Mouse (Mus musculus): ENCODE results near the gene Eif2b3. TPM values are rescaled to one million over a fixed set of nuclear protein-coding genes. Genes with fewer than 3 reads are reported as not detected.

Gene Eif2b3
- polyA plus RNA-seq, 2 experiments = 30.0 to 45.0 TPM

DNA sequence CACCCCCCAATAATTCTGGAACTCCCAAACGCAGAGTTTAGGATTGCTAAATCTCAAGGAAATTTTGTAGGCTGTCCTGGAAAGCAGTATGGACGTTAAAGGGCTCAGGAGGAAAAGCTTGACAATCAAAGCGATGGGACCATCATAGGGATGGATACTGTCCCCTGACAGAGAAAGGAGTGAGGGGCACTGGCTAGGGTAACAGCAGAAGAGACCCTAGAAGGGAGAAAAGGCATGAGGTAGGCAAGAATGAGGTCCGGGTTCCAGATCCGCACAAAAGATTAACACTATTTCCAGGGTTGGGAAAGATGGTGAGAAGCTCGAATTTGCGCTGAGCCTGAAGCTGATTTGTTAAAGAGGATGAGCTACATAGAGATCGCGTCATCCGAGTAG lies 100.8 kb downstream of the Eif2b3 start:
- Histone ChIP-seq H3K9me3 (ENCODE audit: control insufficient read depth, low read length) (no peaks in the 10 kb centered on the region), H3K9ac (ENCODE audit: low read depth, low read length, severe bottlenecking) (peak overlapping the region; percentile 69), H3K4me1 (ENCODE audit: control insufficient read depth, insufficient read depth, low read length) (peaks cover 11% of the 10 kb centered on the region), H3K4me3 (replicated peaks; ENCODE audit: low read length) (peak overlapping the region; percentile 68), H3K27ac (replicated peaks; ENCODE audit: low read depth, low read length) (peak overlapping the region; percentile 86), H3K4me2 (replicated peaks; ENCODE audit: low read depth, low read length, severe bottlenecking) (peak overlapping the region; percentile 100), H3K27me3 (ENCODE audit: control insufficient read depth, insufficient read depth, low read length) (no peaks in the 10 kb centered on the region), H3K36me3 (ENCODE audit: control insufficient read depth, insufficient read depth, low read length) (peaks cover 8% of the 10 kb centered on the region)
- DNase-seq (ENCODE audit: low spot score) (no peak), ATAC-seq (ENCODE audit: low FRiP score, low read depth) (no peak)
- 5% methylated on average over 10 of the region's 10 CpGs for WGBS
- TF ChIP-seq POLR2A (IDR thresholded peaks at IDR 0.05; ENCODE audit: borderline replicate concordance, extremely low read depth, insufficient read depth, insufficient read length) = no peak

DNA sequence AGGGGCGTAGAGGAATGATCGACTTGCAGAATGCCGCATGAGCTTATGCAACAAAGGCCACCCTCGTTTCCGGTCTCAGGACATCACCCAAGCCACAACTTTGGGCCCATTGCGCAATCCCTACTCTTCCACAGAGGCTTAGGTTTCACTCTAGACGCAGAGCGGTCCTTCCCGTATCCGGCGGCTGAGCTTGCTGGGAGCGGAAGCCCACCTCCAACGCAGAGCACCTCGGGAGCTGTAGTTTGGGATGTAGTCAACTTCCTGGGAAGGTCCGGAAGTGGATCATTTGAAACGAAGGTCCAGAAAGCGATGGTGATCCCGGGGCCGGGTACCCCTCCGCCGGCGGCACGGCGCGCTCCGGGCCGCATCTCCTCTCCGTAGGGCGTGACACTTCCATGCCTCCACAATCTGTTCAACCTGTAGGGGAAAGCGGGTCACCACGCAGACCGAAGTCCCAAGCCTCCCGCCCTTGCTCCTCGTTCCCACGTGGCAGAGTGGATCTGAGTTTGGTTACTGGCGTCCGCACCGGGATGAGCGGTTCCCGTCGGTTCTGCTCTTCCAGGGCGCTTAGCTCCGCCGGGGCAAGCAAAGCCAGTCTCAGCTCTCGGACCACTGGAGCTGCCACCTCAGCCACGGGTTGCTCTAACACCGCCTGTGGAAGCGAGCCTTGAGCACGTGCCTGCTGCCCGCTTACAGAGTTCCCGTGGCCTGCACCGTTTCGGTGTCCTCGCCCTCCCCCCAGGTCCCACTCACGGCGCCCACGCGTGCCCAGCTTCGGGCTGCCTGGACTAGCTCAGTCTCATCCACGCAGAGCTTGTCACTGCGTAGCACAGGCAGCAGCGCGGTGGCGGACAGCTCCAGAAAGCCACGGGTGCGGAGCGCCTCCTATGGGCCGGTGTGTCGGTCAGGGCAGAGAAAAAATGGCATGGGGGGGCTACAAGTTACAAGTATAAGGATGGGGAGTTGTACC lies 101.5 kb downstream of the Eif2b3 start:
- H3K36me3 ChIP-seq (ENCODE audit: control insufficient read depth, insufficient read depth, low read length) = peaks cover 2% of the 10 kb centered on the region; the same call in 1 of the 2 replicates
- peak overlapping the region; percentile 69 for H3K9ac ChIP-seq (ENCODE audit: low read depth, low read length, severe bottlenecking)
- peak; percentile 92 for ATAC-seq (ENCODE audit: low FRiP score, low read depth)
- peak overlapping the region; percentile 68 for H3K4me3 ChIP-seq (replicated peaks; ENCODE audit: low read length)
- H3K27me3 ChIP-seq (ENCODE audit: control insufficient read depth, insufficient read depth, low read length) = no peaks in the 10 kb centered on the region
- H3K9me3 ChIP-seq (ENCODE audit: control insufficient read depth, low read length) = no peaks in the 10 kb centered on the region
- peak overlapping the region; percentile 100 for H3K4me2 ChIP-seq (replicated peaks; ENCODE audit: low read depth, low read length, severe bottlenecking)
- peaks cover 18% of the 10 kb centered on the region for H3K4me1 ChIP-seq (ENCODE audit: control insufficient read depth, insufficient read depth, low read length)
- peak; percentile 59; the same call in 1 of the 2 replicates for TF ChIP-seq POLR2A (IDR thresholded peaks at IDR 0.05; ENCODE audit: borderline replicate concordance, extremely low read depth, insufficient read depth, insufficient read length)
- WGBS = under 1% methylated on average over 66 of the region's 69 CpGs
- peak; percentile 96 for DNase-seq (ENCODE audit: low spot score)
- H3K27ac ChIP-seq (replicated peaks; ENCODE audit: low read depth, low read length) = peak overlapping the region; percentile 86

DNA sequence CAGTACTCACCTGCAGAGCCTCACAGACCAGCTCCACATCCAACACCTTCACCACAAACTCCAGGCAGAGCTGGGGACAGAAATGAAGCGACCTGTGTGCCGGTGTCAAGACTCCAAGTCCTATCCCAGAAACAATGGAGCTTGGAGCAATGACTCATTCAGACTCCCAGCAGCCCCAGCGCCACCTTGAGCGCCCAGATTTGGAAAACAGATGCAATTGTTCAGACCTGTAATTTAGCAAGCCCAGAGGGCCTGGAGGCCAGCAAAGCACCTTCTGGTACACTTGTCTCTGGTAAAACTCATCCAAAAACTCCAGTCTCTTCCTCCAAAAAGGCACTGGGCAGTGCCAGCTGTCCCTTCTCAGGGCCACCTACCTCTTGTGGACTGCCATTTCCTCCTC lies 103.0 kb downstream of the Eif2b3 start:
- WGBS = 75% methylated on average over 4 of the region's 4 CpGs
- Histone ChIP-seq H3K27ac (replicated peaks; ENCODE audit: low read depth, low read length) (no peak overlapping the region), H3K4me1 (ENCODE audit: control insufficient read depth, insufficient read depth, low read length) (peaks cover 23% of the 10 kb centered on the region), H3K9ac (ENCODE audit: low read depth, low read length, severe bottlenecking) (0 out of 2 replicates have a peak overlapping the region, but pooled peaks have one; percentile 28), H3K9me3 (ENCODE audit: control insufficient read depth, low read length) (no peaks in the 10 kb centered on the region), H3K4me2 (replicated peaks; ENCODE audit: low read depth, low read length, severe bottlenecking) (no peak overlapping the region), H3K27me3 (ENCODE audit: control insufficient read depth, insufficient read depth, low read length) (no peaks in the 10 kb centered on the region), H3K36me3 (ENCODE audit: control insufficient read depth, insufficient read depth, low read length) (no peaks in the 10 kb centered on the region), H3K4me3 (replicated peaks; ENCODE audit: low read length) (no peak overlapping the region)
- ATAC-seq (ENCODE audit: low FRiP score, low read depth) (no peak), DNase-seq (ENCODE audit: low spot score) (no peak)
- no peak for TF ChIP-seq POLR2A (IDR thresholded peaks at IDR 0.05; ENCODE audit: borderline replicate concordance, extremely low read depth, insufficient read depth, insufficient read length)

DNA sequence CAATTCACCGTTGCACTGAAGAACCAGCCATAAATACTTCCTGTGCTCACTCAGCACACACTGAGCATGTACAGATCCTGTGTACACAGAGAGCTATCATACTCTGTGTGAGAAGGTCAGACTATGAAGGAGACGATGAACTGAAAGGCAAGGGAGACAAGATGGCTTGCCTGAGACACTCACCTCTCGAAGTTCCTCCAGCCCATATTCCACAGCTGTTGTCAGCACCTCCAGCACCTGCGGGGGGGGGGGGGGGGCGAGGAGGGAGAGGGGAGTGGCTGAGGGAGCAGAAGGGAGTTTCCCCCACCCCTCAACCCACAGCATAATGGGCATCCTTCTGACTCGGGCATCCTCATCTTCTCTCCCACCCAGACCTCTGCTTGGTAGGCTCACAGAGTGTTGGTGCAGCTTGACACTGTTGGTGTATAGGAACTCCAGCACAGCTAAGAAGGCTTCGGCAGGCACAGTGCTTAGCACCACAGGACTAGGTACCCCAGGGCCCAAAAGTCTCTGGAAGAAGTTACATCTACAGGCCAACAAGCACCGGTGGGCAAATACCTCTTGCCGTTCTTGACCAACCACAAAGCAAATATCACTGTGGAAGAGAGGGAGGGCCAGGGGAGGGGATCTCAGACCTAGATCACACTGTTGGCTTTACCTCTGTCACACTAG lies 104.5 kb downstream of the Eif2b3 start:
- no peak overlapping the region for H3K9ac ChIP-seq (ENCODE audit: low read depth, low read length, severe bottlenecking)
- WGBS = 89% methylated on average over 7 of the region's 9 CpGs
- TF ChIP-seq POLR2A (IDR thresholded peaks at IDR 0.05; ENCODE audit: borderline replicate concordance, extremely low read depth, insufficient read depth, insufficient read length) = no peak

DNA sequence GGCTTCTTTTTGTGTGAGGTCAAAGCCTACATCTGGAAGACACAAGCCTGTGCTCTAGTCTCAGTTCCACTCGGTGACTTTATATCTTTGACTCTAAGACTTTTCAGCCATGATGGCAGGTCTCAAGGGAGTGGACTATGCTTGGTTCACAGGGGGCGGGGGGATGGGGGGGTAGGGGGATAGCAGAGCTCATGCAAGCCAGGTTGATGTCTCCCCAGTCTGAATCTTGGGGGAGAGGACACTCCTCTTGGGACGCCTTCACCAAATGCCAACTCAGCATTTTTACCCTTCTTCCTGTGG lies 105.0 kb downstream of the Eif2b3 start:
- H3K4me1 ChIP-seq (ENCODE audit: control insufficient read depth, insufficient read depth, low read length) = peaks cover 23% of the 10 kb centered on the region
- no peaks in the 10 kb centered on the region for H3K27me3 ChIP-seq (ENCODE audit: control insufficient read depth, insufficient read depth, low read length)
- H3K4me2 ChIP-seq (replicated peaks; ENCODE audit: low read depth, low read length, severe bottlenecking) = no peak overlapping the region
- H3K4me3 ChIP-seq (replicated peaks; ENCODE audit: low read length) = no peak overlapping the region
- H3K27ac ChIP-seq (replicated peaks; ENCODE audit: low read depth, low read length) = no peak overlapping the region
- WGBS = 81% methylated on average over 3 of the region's 3 CpGs
- H3K9me3 ChIP-seq (ENCODE audit: control insufficient read depth, low read length) = no peaks in the 10 kb centered on the region
- ATAC-seq (ENCODE audit: low FRiP score, low read depth) (no peak), DNase-seq (ENCODE audit: low spot score) (no peak)
- no peak overlapping the region for H3K9ac ChIP-seq (ENCODE audit: low read depth, low read length, severe bottlenecking)
- H3K36me3 ChIP-seq (ENCODE audit: control insufficient read depth, insufficient read depth, low read length) = peaks cover 6% of the 10 kb centered on the region; the same call in 1 of the 2 replicates
- TF ChIP-seq POLR2A (IDR thresholded peaks at IDR 0.05; ENCODE audit: borderline replicate concordance, extremely low read depth, insufficient read depth, insufficient read length) = no peak

More for the DNA sequence above, 104.5 kb downstream of the Eif2b3 start:
- Histone ChIP-seq H3K36me3 (ENCODE audit: control insufficient read depth, insufficient read depth, low read length) (peaks cover 6% of the 10 kb centered on the region; the same call in 1 of the 2 replicates), H3K4me1 (ENCODE audit: control insufficient read depth, insufficient read depth, low read length) (peaks cover 23% of the 10 kb centered on the region), H3K4me2 (replicated peaks; ENCODE audit: low read depth, low read length, severe bottlenecking) (no peak overlapping the region), H3K27ac (replicated peaks; ENCODE audit: low read depth, low read length) (no peak overlapping the region), H3K27me3 (ENCODE audit: control insufficient read depth, insufficient read depth, low read length) (no peaks in the 10 kb centered on the region), H3K9me3 (ENCODE audit: control insufficient read depth, low read length) (no peaks in the 10 kb centered on the region), H3K4me3 (replicated peaks; ENCODE audit: low read length) (no peak overlapping the region)
- DNase-seq (ENCODE audit: low spot score) (no peak), ATAC-seq (ENCODE audit: low FRiP score, low read depth) (no peak)
